Mouse (Mus musculus) frontal cortex, postnatal 14 days (tissue): ENCODE results near the gene Proser3.

ENCODE experiments used
- DNase-seq, 2 experiments: peaks; one replicate each; pipeline ENCODE4 v3.0.0; 2022; ENCODE audit warnings: low spot score in 2 of 2

The Proser3 gene

GRCm38 (mm10) chr7:30579950-30580349, 27.9 kb upstream of the Proser3 start:
- no peak for DNase-seq

GRCm38 (mm10) chr7:30572969-30573368, 20.9 kb upstream of the Proser3 start:
- no peak for DNase-seq

GRCm38 (mm10) chr7:30572389-30572788, 20.3 kb upstream of the Proser3 start:
- no peak for DNase-seq

GRCm38 (mm10) chr7:30567555-30567954, 15.5 kb upstream of the Proser3 start:
- no peak for DNase-seq

GRCm38 (mm10) chr7:30566033-30566432, 13.9 kb upstream of the Proser3 start:
- no peak for DNase-seq

- no peak for DNase-seq
These were observed 13.0 kb upstream of the Proser3 start, which contains the start of gene Igflr1 for GRCm38 (mm10) chr7:30564970-30565571. Gene Igflr1 (plus strand): TSS chr7:30565427.

- no peak for DNase-seq
These were observed 11.8 kb upstream of the Proser3 start for GRCm38 (mm10) chr7:30563906-30564280.

GRCm38 (mm10) chr7:30563117-30563905, 11.2 kb upstream of the Proser3 start, which contains the start of the genes U2af1l4, Gm49396 and Psenen:
Gene U2af1l4 (plus strand): TSS chr7:30563301.
Gene Gm49396 (plus strand): TSS chr7:30563344.
Gene Psenen (minus strand): TSS chr7:30563627.
- DNase-seq, result peak; percentile 89 to 92

GRCm38 (mm10) chr7:30562526-30563116, 10.5 kb upstream of the Proser3 start:
- DNase-seq, result peak in 1 of 2 experiments; percentile 50

GRCm38 (mm10) chr7:30560296-30560695, 8.2 kb upstream of the Proser3 start:
- no peak for DNase-seq

- peak; percentile 96 to 98 for DNase-seq
These were observed 7.4 kb upstream of the Proser3 start, which contains the start of gene Lin37 for GRCm38 (mm10) chr7:30559443-30559954. Gene Lin37 (minus strand): TSS chr7:30559838.

GRCm38 (mm10) chr7:30558656-30559442, 6.8 kb upstream of the Proser3 start:
- no peak for DNase-seq

- no peak for DNase-seq
These were observed 5.9 kb upstream of the Proser3 start for GRCm38 (mm10) chr7:30557901-30558514.

- no peak for DNase-seq
These were observed 4.9 kb upstream of the Proser3 start for GRCm38 (mm10) chr7:30556894-30557536.

GRCm38 (mm10) chr7:30553810-30554584, 1.9 kb upstream of the Proser3 start:
- no peak for DNase-seq

GRCm38 (mm10) chr7:30553021-30553589, 1.0 kb upstream of the Proser3 start:
- DNase-seq, result no peak

- DNase-seq, result no peak
These were observed 526 bp downstream of the Proser3 start for GRCm38 (mm10) chr7:30551445-30552101.

- DNase-seq, result no peak
These were observed 1.5 kb downstream of the Proser3 start for GRCm38 (mm10) chr7:30550603-30551002.

GRCm38 (mm10) chr7:30549880-30550279, 2.2 kb downstream of the Proser3 start:
- DNase-seq, result no peak
